Mouse (Mus musculus) heart, postnatal 0 days (tissue): Measurements from ENCODE around the gene Gart. TPM values are rescaled to one million over a fixed set of nuclear protein-coding genes. Genes with fewer than 3 reads are reported as not detected.

Experiments used
- ATAC-seq: fragments of 200-750 bp; cut with Nextera tagmentation; 2 replicates; pipeline ENCODE4 v1.8.0; 2017; ENCODE audit warnings: low read depth, moderate number of reproducible peaks, moderate library complexity; ENCODE audit not compliant: insufficient read depth
- DNase-seq: peaks from one replicate; pipeline ENCODE4 v3.0.0-alpha.2; 2016; ENCODE audit warnings: low spot score
- H3K27ac ChIP-seq: fragments of 300-500 bp; sonication (generic); 2 replicates; pipeline ENCODE4 v1.5.1; 2014; ENCODE audit warnings: low read depth, mild to moderate bottlenecking
- H3K27me3 ChIP-seq: fragments of 300-500 bp; sonication (generic); 2 replicates; pipeline ENCODE4 v1.6.1; 2014; ENCODE audit warnings: low read length, mixed read lengths; ENCODE audit not compliant: control insufficient read depth, insufficient read depth
- H3K36me3 ChIP-seq: fragments of 300-500 bp; sonication (generic); replicated peaks from 2 replicates; pipeline ENCODE4 v1.6.1; 2014; ENCODE audit warnings: low read length, mixed read lengths; ENCODE audit not compliant: control insufficient read depth, insufficient read depth
- H3K4me1 ChIP-seq: fragments of 300-500 bp; sonication (generic); 2 replicates; pipeline ENCODE4 v1.6.1; 2014; ENCODE audit warnings: antibody characterized with exemption; ENCODE audit not compliant: control insufficient read depth, insufficient read depth
- H3K4me2 ChIP-seq: fragments of 300-500 bp; sonication (generic); 2 replicates; pipeline ENCODE4 v1.6.1; 2014; ENCODE audit warnings: low read depth, mild to moderate bottlenecking, low read length, moderate library complexity
- H3K4me3 ChIP-seq: fragments of 300-500 bp; sonication (generic); 2 replicates; pipeline ENCODE4 v1.5.1; 2014; ENCODE audit warnings: low read depth, low read length
- H3K9ac ChIP-seq: fragments of 300-500 bp; sonication (generic); replicated peaks from 2 replicates; pipeline ENCODE4 v1.6.1; 2014; ENCODE audit warnings: low read depth, low read length, mixed read lengths
- H3K9me3 ChIP-seq: fragments of 300-500 bp; sonication (generic); replicated peaks from 2 replicates; pipeline ENCODE4 v1.6.1; 2016; ENCODE audit warnings: low read length; ENCODE audit not compliant: control insufficient read depth
- CTCF ChIP-seq: IDR thresholded peaks from 2 replicates; pipeline ENCODE4 v1.5.1; 2016; ENCODE audit warnings: antibody characterized with exemption, control low read depth, low read depth
- EP300 ChIP-seq: IDR thresholded peaks from 2 replicates; pipeline ENCODE4 v1.6.1; 2016; ENCODE audit warnings: antibody characterized with exemption, low read depth
- WGBS: fragments of 180-500 bp; shearing (Covaris S2); extraction: QIAGEN DNeasy Blood & Tissue Kit; methylation state at CpG from one replicate; pipeline ENCODE4 v1.1.7; 2014; 5-methylcytosine and 5-hydroxymethylcytosine counted together
- polyA plus RNA-seq: library from polyadenylated mRNA; unstranded; fragments of >200 nt; fragmentation: Nextera tagmentation; extraction: Ambion mirVana; gene quantifications from 2 replicates; pipeline ENCODE4 v1.2.1, GENCODE M21; 2015
- total RNA-seq: library from RNA; depleted of rRNA; stranded (reverse); fragments of >200 nt; gene quantifications from 2 replicates; pipeline ENCODE4 v1.2.3, GENCODE M21; 2014; ENCODE audit warnings: low replicate concordance

The Gart gene
- total and polyA plus RNA-seq, 2 experiments from 2014 or later = 43.9 to 45.9 TPM

- H3K27me3 ChIP-seq = no peaks in the 10 kb centered on the region
- no peak overlapping the region for H3K27ac ChIP-seq
- H3K9ac ChIP-seq = no peak overlapping the region
- 92% methylated on average over 2 of the region's 2 CpGs for WGBS
- H3K4me3 ChIP-seq = no peak overlapping the region
- no peak for DNase-seq
- no peak overlapping the region for H3K4me2 ChIP-seq
- H3K36me3 ChIP-seq = peaks cover 86% of the 10 kb centered on the region
- TF ChIP-seq EP300 = no peak
- TF ChIP-seq CTCF = no peak
- H3K9me3 ChIP-seq = no peaks in the 10 kb centered on the region
- ATAC-seq = no peak
- no peaks in the 10 kb centered on the region for H3K4me1 ChIP-seq
Observed at GRCm38 (mm10) chr16:91639636-91640035, 7.1 kb downstream of the Gart start.

- WGBS = 85% methylated on average over 5 of the region's 5 CpGs
- Histone ChIP-seq H3K4me3 (no peak overlapping the region), H3K4me1 (no peaks in the 10 kb centered on the region), H3K9me3 (no peaks in the 10 kb centered on the region), H3K27ac (no peak overlapping the region), H3K27me3 (no peaks in the 10 kb centered on the region), H3K9ac (no peak overlapping the region), H3K36me3 (peaks cover 86% of the 10 kb centered on the region), H3K4me2 (no peak overlapping the region)
- ATAC-seq (no peak), DNase-seq (no peak)
- TF ChIP-seq EP300 (no peak), CTCF (no peak)
Observed at GRCm38 (mm10) chr16:91639161-91639560, 7.6 kb downstream of the Gart start.

- Histone ChIP-seq H3K9me3 (no peaks in the 10 kb centered on the region), H3K4me3 (no peak overlapping the region), H3K27me3 (no peaks in the 10 kb centered on the region), H3K4me1 (no peaks in the 10 kb centered on the region), H3K27ac (no peak overlapping the region), H3K4me2 (no peak overlapping the region), H3K36me3 (peaks cover 68% of the 10 kb centered on the region), H3K9ac (no peak overlapping the region)
- DNase-seq (no peak), ATAC-seq (no peak)
- TF ChIP-seq CTCF = no peak
- TF ChIP-seq EP300 = no peak
- WGBS = 81% methylated on average over 12 of the region's 12 CpGs
Observed at GRCm38 (mm10) chr16:91633641-91634040, 13.1 kb downstream of the Gart start.

GRCm38 (mm10) chr16:91632940-91633339, 13.8 kb downstream of the Gart start:
- Histone ChIP-seq H3K9ac (no peak overlapping the region), H3K27ac (no peak overlapping the region), H3K4me3 (no peak overlapping the region), H3K4me2 (no peak overlapping the region), H3K27me3 (no peaks in the 10 kb centered on the region), H3K4me1 (no peaks in the 10 kb centered on the region), H3K9me3 (no peaks in the 10 kb centered on the region), H3K36me3 (peaks cover 68% of the 10 kb centered on the region)
- TF ChIP-seq CTCF (no peak), EP300 (no peak)
- no peak for ATAC-seq
- 93% methylated on average over 7 of the region's 7 CpGs for WGBS
- no peak for DNase-seq

GRCm38 (mm10) chr16:91632439-91632838, 14.3 kb downstream of the Gart start:
- no peak overlapping the region for H3K27ac ChIP-seq
- no peak overlapping the region for H3K4me3 ChIP-seq
- DNase-seq (no peak), ATAC-seq (no peak)
- peaks cover 68% of the 10 kb centered on the region for H3K36me3 ChIP-seq
- H3K9me3 ChIP-seq = no peaks in the 10 kb centered on the region
- H3K27me3 ChIP-seq = no peaks in the 10 kb centered on the region
- no peak overlapping the region for H3K9ac ChIP-seq
- TF ChIP-seq EP300 (no peak), CTCF (no peak)
- 54% methylated on average over 5 of the region's 5 CpGs for WGBS
- H3K4me2 ChIP-seq = no peak overlapping the region
- H3K4me1 ChIP-seq = no peaks in the 10 kb centered on the region

- ATAC-seq (no peak), DNase-seq (no peak)
- TF ChIP-seq CTCF (no peak), EP300 (no peak)
- Histone ChIP-seq H3K27ac (no peak overlapping the region), H3K4me3 (no peak overlapping the region), H3K9ac (no peak overlapping the region), H3K9me3 (no peaks in the 10 kb centered on the region), H3K4me2 (no peak overlapping the region), H3K36me3 (peaks cover 60% of the 10 kb centered on the region), H3K4me1 (no peaks in the 10 kb centered on the region), H3K27me3 (no peaks in the 10 kb centered on the region)
- WGBS = 69% methylated on average over 1 of the region's 1 CpGs
Observed at GRCm38 (mm10) chr16:91630584-91630983, 16.2 kb downstream of the Gart start.
